Mouse (Mus musculus) CH12F3 (cell line): ENCODE measurements around the gene Gm5868.
"Not testable (repeated sequence)": the region's sequence is repeated elsewhere in the genome, so short reads cannot be mapped to it uniquely, and the experiment has no call there.

Source experiments
- in situ Hi-C: fragments of 300-500 bp; cut with MboI; formaldehyde crosslinking; loops from 2 replicates; pipeline ENCODE4 v1.14.3; 2020; ENCODE audit warnings: low sequenced_read_pairs

The Gm5868 gene

DNA sequence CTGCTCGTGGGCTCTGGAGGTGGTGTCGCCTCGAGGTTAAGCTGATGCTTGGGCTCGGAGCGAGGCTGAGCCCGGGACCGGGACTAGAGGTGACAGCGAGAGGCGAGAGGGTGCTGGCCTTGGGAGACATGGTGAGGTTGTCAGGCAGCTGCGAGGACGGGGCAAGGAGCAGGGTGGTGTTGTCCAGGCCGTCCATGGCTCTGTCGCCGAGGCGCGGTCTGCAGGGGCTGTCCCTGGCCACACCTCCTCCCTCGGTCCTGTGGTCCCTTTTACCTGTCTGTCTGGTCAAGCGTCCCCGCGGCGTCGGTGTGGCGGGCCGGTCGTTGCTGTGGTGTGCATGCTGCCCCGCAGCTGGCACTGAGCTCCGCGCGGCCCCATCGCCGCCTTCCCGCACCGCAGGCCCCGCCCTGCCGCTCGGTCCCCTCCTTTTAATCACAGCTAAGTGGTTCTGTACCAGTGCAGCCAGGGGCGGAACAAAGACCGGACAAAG is at the start of gene Gm5868:
Gene Gm5868, minus strand, starts transcription at position 360 of the 490 bp plus-strand sequence.
- in situ Hi-C loops, result no loop called here

DNA sequence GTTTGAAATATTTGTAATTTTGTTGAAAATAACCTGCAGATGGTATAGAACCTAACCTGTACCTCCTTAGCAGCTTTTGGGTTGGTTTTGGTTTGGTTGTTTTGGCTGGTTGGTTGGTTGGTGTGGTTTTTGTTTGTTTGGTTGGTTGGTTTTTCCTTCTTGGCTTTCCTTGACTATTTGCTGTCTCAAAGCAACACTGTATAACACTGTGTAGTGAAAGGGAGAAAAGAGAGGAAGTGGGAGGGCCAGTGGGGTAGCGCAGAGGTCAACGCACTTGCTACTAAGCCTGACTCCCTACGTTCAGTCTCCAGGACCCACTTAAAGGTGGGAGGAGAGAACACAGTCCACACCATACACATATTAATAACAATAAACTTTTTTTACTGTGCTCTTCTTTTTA is 49.2 kb upstream of the Gm5868 start:
- in situ Hi-C loops, result no loop called here

DNA sequence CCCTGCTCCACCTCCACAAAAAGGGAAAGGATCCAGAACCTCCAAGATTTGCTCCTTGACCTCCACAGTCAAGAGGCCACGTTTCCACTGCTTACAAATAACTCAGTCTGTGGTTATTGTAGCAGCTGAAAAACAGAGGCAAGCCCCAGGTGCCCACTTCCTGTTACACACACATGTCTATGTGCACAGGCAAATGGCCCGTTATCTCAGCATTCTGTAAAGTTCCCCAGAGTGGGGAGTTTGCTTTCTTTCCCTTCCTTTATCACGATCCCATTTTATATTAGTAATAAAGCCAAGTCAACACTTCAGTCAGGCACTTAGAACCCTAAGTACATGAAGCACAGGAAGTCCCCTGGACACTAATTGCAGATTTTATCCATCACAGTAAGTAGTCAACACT is 48.8 kb upstream of the Gm5868 start:
- in situ Hi-C loops, result no loop called here

- in situ Hi-C loops, result no loop called here
These were observed 47.5 kb upstream of the Gm5868 start for GRCm38 (mm10) chr5:72634791-72635271.

DNA sequence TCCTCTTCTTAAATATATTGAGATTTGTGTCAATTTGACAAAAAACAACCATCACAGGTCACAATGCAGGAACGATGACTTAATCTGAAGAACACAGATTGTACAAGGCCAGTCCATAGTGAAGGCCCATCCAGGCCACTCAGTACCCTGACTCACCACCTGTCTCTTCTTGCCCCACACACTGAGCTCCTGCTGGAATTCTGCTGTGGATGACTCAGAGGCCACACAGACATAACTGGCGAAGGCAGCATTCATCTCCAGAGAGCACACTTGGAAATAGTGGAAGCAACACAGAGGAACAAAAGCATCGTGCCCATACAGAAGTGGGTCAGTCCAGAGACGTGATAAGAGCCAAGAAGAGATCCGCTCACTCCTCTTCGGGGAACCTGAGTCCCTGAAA is 42.7 kb upstream of the Gm5868 start:
- in situ Hi-C loops, result no loop called here

DNA sequence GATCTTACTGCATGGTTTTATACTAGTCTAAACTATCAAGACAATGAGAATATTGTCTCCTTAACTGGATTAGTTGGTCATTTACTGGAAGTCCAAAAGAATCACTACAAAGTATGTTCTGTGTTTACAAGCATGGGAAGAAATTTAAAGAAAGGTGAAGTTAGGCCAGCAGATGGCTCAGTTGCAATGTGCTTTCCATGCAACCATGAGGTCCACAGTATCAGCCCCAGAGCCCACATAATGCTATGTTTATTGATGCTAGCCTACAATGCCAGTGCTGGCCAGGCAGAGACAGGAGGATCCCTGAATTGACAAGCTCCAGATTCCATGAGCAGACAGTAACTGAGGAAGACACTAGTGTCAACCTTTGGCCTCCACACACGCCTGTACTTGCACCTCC is 33.7 kb upstream of the Gm5868 start:
- in situ Hi-C loops, result no loop called here

- in situ Hi-C loops, result no loop called here
These were observed 30.1 kb upstream of the Gm5868 start for GRCm38 (mm10) chr5:72617413-72617812.

DNA sequence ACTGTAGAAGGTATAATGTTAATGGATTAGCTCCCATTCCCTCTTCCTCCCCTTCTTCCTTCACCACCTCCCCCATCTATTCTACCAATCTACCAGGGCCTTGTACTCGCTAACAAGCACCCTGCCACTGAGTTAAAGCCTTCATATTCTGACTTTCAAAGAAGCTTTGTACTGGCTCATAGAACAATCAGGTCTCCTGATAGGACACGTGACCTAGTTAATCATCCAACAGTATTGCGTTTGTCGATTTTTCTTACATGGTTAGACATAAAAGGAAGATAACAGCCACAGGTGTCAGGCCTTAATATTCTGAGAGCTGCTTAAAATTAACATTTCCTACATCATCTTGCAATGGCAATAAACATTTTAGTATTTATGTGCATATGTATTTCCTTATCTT is 15.8 kb upstream of the Gm5868 start:
- in situ Hi-C loops, result no loop called here

DNA sequence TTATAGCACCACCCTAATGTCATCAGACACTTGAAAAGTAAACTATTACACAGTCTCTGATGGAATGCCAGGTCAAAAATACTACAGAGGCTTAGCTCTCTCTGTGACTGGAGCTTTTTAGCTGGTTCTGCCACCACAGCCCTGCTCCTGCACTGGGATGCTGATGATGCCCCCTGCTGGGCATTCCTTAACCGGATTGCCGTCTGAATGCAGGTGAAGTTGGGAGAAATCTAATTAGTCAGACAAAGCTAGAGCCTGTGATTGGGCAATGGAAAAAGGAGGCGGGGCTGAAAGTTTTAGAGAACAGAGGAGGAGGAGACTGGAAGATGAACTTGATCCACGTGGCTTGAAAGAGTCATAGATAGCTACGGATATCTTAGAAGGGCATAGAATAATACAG is 13.7 kb upstream of the Gm5868 start:
- in situ Hi-C loops, result no loop called here

DNA sequence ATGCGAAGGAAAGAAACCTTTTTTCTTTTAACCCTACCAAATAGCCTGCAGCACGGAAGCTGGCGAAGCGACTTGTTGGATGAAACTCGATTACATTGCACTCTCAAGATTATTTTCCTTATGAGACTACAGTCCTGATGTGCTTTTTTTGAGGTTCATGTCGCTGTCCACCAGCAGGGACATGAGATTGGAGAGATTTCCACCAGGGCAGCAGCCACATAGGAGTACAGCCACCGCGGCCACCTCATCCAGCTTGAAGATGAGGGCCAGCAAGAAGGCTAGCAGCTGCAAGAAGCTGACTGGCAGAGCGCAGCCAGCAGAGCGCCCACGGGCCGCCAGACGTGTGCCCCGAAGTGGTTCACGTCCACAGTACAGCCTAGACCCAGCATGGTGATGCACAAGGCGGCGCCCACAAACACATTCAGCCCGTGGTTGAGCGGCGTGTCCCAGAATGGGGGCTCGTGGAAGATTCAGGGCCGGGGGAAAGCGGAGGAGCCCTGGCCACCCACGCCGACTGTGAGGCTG is 622 bp downstream of the Gm5868 start:
- in situ Hi-C loops, result not testable (repeated sequence)

- in situ Hi-C loops, result not testable (repeated sequence)
These were observed 1.2 kb downstream of the Gm5868 start for GRCm38 (mm10) chr5:72586122-72586521.

GRCm38 (mm10) chr5:72580970-72581332 is 6.4 kb downstream of the Gm5868 start, which contains the start of gene Zar1:
Gene Zar1, minus strand, starts transcription at chr5:72581254.
- in situ Hi-C loops, result not testable (repeated sequence)

GRCm38 (mm10) chr5:72580088-72580969 is 7.0 kb downstream of the Gm5868 start:
- in situ Hi-C loops, result not testable (repeated sequence)

- in situ Hi-C loops, result not testable (repeated sequence)
These were observed 7.8 kb downstream of the Gm5868 start for GRCm38 (mm10) chr5:72579599-72579998.

- in situ Hi-C loops, result no loop called here
These were observed 21.7 kb downstream of the Gm5868 start for GRCm38 (mm10) chr5:72565621-72566020.

DNA sequence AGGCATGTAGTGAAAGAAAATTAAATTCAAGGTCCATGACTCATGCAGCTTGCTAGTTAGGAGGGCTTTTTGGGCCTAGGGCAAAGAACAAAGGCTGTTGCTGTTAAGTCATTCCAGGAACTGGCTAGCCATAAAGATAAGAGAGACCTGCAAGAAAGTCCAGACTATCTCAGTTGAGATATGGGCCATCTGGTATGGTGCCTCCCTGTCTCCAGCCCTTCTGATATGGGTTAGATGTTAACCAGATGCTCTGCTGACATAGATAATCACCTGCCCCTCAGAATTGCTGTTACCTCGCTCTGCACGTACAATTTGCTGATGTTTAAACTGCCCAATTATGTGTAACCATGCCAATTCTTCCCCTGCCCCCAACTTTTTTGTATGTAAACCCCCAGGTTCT is 24.2 kb downstream of the Gm5868 start:
- in situ Hi-C loops, result not testable (repeated sequence)

DNA sequence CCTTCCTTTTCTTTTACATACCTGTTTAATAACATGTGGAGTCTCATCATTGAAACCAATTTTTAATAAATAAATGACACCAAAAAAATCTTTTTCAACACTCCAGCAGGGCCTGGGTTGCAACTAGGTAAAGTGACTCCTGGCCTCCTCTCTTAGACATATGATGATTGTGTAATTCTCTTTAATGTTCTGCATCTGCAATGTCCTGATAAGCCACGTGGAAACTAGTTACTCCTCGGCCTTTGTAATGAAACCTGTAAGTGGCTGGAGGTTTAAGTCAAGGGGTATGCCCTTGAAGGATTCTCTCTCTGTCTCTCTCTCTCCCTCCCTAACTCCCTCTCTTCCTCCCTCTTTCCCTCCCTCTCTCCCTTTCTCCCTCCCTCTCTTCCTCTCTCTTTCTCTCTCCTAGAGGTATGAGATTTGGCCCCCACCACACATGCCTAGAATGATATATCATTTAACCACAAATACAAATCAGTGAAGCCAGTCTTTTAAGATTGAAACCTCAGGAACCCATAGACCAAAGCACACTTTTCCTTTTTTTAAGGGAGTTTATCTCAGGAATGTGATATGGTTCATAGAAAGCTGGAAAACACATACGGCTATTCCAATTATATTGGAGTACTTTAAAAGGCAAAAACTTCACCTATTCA is 26.2 kb downstream of the Gm5868 start:
- in situ Hi-C loops, result no loop called here

DNA sequence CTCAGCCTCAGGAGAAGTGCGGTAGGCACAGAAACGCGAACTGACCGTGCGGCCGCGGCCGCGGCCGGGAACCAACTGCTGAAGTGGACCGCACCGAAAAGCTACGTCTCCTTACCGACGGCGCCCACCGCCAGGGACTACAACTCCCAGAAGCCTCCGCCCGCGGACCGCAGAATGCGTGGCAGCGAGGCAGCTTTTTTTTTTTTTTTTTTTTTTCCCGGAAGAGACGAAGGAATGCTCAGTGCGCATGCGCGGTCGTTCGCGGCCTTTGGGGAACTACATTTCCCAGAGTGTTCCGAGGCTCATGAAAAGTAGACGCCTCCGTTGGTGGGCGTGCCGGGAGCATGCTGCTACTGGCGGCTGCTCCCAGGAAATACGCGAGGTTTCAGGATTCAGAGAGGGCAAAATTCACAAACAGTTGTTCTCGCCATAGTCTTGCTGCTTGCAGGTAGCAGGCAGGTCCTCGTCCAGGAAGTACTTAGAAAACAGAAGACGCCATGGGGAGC is 27.8 kb downstream of the Gm5868 start, which contains the start of gene Nfxl1:
Gene Nfxl1, minus strand, starts transcription at position 141 of the 506 bp plus-strand sequence.
- in situ Hi-C loops, result no loop called here

GRCm38 (mm10) chr5:72558716-72559526 is 28.4 kb downstream of the Gm5868 start:
- in situ Hi-C loops, result no loop called here

- in situ Hi-C loops, result no loop called here
These were observed 31.1 kb downstream of the Gm5868 start for GRCm38 (mm10) chr5:72556245-72556644.
